Mouse (Mus musculus) forebrain, embryonic 16.5 days (tissue): ENCODE results near the gene Slfnl1. TPM values are rescaled to one million over a fixed set of nuclear protein-coding genes. Genes with fewer than 3 reads are reported as not detected.
A peak's percentile ranks its signal among the peaks of the same experiment; 100 is the strongest.

Experiments used
- ATAC-seq: fragments of 200-750 bp; cut with Nextera tagmentation; 2 replicates; pipeline ENCODE4 v1.8.0; 2017; ENCODE audit warnings: mild to moderate bottlenecking, moderate library complexity
- H3K27ac ChIP-seq: fragments of 300-500 bp; sonication (generic); 2 replicates; pipeline ENCODE4 v1.5.1; 2014; ENCODE audit warnings: low read length, control low read depth
- H3K27me3 ChIP-seq: fragments of 300-500 bp; sonication (generic); replicated peaks from 2 replicates; pipeline ENCODE4 v1.6.1; 2014; ENCODE audit warnings: low read length; ENCODE audit not compliant: control insufficient read depth, insufficient read depth
- H3K36me3 ChIP-seq: fragments of 300-500 bp; sonication (generic); 2 replicates; pipeline ENCODE4 v1.6.1; 2014; ENCODE audit not compliant: control insufficient read depth, insufficient read depth
- H3K4me1 ChIP-seq: fragments of 300-500 bp; sonication (generic); replicated peaks from 2 replicates; pipeline ENCODE4 v1.6.1; 2014; ENCODE audit warnings: low read length; ENCODE audit not compliant: control insufficient read depth, insufficient read depth
- H3K4me2 ChIP-seq: fragments of 300-500 bp; sonication (generic); 2 replicates; pipeline ENCODE4 v1.6.1; 2014; ENCODE audit warnings: mild to moderate bottlenecking, low read length, control low read depth
- H3K4me3 ChIP-seq: fragments of 300-500 bp; sonication (generic); replicated peaks from 2 replicates; pipeline ENCODE4 v1.5.1; 2014; ENCODE audit warnings: mild to moderate bottlenecking, low read length, control low read depth
- H3K9ac ChIP-seq: fragments of 300-500 bp; sonication (generic); replicated peaks from 2 replicates; pipeline ENCODE4 v1.6.1; 2014; ENCODE audit warnings: low read depth, low read length, control low read depth
- H3K9me3 ChIP-seq: fragments of 300-500 bp; sonication (generic); 2 replicates; pipeline ENCODE4 v1.6.1; 2016; ENCODE audit warnings: low read length; ENCODE audit not compliant: control insufficient read depth
- WGBS: fragments of 180-500 bp; shearing (Covaris S2); extraction: QIAGEN DNeasy Blood & Tissue Kit; methylation state at CpG from one replicate; pipeline ENCODE4 v1.1.7; 2014; 5-methylcytosine and 5-hydroxymethylcytosine counted together
- polyA plus RNA-seq: library from polyadenylated mRNA; unstranded; fragments of >200 nt; fragmentation: Nextera tagmentation; extraction: Ambion mirVana; gene quantifications from 2 replicates; pipeline ENCODE4 v1.2.1, GENCODE M21; 2015

Gene Slfnl1
- polyA plus RNA-seq, 1 experiment from 2014 or later = not detected

DNA sequence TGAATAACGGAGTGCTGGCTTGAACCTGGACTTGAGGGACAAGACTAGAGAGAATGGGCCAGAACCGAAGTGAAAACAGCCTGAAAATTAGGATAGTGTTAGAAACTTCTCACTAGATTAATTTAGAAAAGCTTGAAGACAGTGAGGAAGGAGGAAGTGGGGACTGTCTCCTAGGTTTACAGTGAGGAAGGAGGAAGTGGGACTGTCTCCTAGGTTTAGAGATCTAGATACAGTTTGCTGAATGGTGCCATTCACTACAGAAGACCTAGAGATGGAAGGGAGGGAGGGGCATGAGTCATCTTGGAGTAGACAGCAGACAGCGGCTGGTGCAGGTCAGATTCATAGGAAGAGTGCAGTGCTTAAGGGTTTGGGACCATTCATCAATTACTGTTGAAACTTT, 8.9 kb upstream of the Slfnl1 start:
- no peak for ATAC-seq
- Histone ChIP-seq H3K9ac (no peak overlapping the region), H3K36me3 (peaks cover 40% of the 10 kb centered on the region), H3K4me2 (no peak overlapping the region), H3K27ac (no peak overlapping the region), H3K4me1 (no peaks in the 10 kb centered on the region), H3K27me3 (no peaks in the 10 kb centered on the region), H3K9me3 (no peaks in the 10 kb centered on the region), H3K4me3 (no peak overlapping the region)
- 99% methylated on average over 3 of the region's 3 CpGs for WGBS

DNA sequence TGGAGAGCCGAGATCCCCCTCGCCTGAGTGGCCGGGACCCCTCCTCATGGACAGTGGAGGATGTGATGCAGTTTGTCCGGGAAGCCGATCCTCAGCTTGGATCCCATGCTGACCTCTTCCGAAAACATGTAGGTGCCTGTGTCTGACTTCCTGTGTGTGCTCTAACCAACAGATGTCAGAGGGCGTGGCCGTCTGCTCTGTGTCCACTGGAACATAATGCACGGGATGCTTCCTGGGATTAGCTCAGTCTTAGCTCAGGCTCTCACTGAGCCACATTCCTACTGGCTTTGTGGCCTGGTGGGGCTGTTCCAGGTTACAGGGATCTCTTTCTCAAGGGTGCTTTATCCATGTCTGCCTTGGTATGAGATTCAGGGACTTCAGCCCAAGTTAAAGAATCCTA, 3.9 kb upstream of the Slfnl1 start:
- Histone ChIP-seq H3K4me3 (no peak overlapping the region), H3K36me3 (peaks cover 48% of the 10 kb centered on the region), H3K9ac (no peak overlapping the region), H3K9me3 (no peaks in the 10 kb centered on the region), H3K4me1 (no peaks in the 10 kb centered on the region), H3K27ac (no peak overlapping the region), H3K4me2 (no peak overlapping the region), H3K27me3 (no peaks in the 10 kb centered on the region)
- 87% methylated on average over 9 of the region's 9 CpGs for WGBS
- no peak for ATAC-seq

DNA sequence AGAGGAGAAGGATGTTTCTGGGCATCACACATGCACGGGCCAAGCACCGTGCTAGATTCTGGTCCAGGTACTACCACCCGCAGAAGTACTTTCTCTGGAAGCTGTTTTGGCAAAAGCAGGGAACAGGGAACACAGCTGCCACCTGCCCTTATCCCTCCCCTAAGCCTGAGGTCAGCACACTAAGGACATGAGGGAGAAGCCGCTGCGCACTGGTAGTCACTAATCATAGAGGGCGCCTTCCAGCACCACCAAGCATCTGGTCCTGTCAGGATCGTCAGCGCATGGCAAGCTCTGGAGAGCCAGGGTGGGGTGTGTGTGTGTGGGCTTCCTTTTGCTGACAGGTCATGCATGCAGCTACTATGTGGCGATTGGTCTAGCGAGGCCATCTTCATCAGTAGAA, 6.6 kb downstream of the Slfnl1 start:
- H3K27me3 ChIP-seq = no peaks in the 10 kb centered on the region
- WGBS = 95% methylated on average over 10 of the region's 10 CpGs

GRCm38 (mm10) chr4:120544896-120545295, 12.9 kb downstream of the Slfnl1 start:
- Histone ChIP-seq H3K27me3 (no peaks in the 10 kb centered on the region), H3K36me3 (peaks cover 31% of the 10 kb centered on the region), H3K9ac (no peak overlapping the region), H3K27ac (no peak overlapping the region), H3K4me3 (no peak overlapping the region), H3K4me1 (no peaks in the 10 kb centered on the region), H3K4me2 (no peak overlapping the region), H3K9me3 (no peaks in the 10 kb centered on the region)
- no peak for ATAC-seq
- WGBS = 63% methylated on average over 1 of the region's 1 CpGs

More for the DNA sequence above, 6.6 kb downstream of the Slfnl1 start:
- H3K9me3 ChIP-seq = no peaks in the 10 kb centered on the region
- H3K27ac ChIP-seq = no peak overlapping the region
- no peaks in the 10 kb centered on the region for H3K4me1 ChIP-seq
- H3K4me3 ChIP-seq = no peak overlapping the region
- no peak overlapping the region for H3K9ac ChIP-seq
- no peak overlapping the region for H3K4me2 ChIP-seq
- ATAC-seq = no peak
- H3K36me3 ChIP-seq = peaks cover 30% of the 10 kb centered on the region

DNA sequence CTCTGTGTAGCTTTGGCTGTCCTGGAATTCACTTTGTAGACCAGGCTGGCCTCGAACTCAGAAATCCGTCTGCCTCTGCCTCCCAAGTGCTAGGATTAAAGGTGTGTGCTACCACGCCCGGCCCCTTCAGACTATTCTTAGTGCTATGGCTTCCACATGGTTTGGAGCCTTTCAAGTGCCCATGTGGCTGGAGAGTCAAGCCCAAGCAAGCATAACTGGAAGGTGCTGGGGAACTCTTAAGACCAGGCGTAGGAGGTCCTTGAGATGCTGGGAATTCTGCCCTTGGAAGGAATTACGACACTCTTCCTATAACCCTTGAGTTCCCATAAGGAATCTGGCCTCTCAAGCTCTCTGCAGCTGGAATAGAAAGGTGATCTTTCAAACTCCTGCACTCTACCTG, 24.6 kb downstream of the Slfnl1 start:
- no peaks in the 10 kb centered on the region for H3K27me3 ChIP-seq
- 95% methylated on average over 6 of the region's 6 CpGs for WGBS
- H3K4me1 ChIP-seq = no peaks in the 10 kb centered on the region
- no peak overlapping the region for H3K4me3 ChIP-seq
- no peak overlapping the region for H3K27ac ChIP-seq
- H3K9ac ChIP-seq = no peak overlapping the region
- peaks cover 40% of the 10 kb centered on the region for H3K36me3 ChIP-seq
- ATAC-seq = no peak
- no peaks in the 10 kb centered on the region for H3K9me3 ChIP-seq
- no peak overlapping the region for H3K4me2 ChIP-seq

- H3K4me2 ChIP-seq = no peak overlapping the region
- no peaks in the 10 kb centered on the region for H3K27me3 ChIP-seq
- no peak overlapping the region for H3K27ac ChIP-seq
- peaks cover 20% of the 10 kb centered on the region for H3K36me3 ChIP-seq
- no peaks in the 10 kb centered on the region for H3K9me3 ChIP-seq
- H3K9ac ChIP-seq = no peak overlapping the region
- H3K4me1 ChIP-seq = peaks cover 16% of the 10 kb centered on the region
- ATAC-seq = no peak
- 95% methylated on average over 2 of the region's 2 CpGs for WGBS
- H3K4me3 ChIP-seq = no peak overlapping the region
Measured at GRCm38 (mm10) chr4:120565726-120566125, 33.7 kb downstream of the Slfnl1 start.

DNA sequence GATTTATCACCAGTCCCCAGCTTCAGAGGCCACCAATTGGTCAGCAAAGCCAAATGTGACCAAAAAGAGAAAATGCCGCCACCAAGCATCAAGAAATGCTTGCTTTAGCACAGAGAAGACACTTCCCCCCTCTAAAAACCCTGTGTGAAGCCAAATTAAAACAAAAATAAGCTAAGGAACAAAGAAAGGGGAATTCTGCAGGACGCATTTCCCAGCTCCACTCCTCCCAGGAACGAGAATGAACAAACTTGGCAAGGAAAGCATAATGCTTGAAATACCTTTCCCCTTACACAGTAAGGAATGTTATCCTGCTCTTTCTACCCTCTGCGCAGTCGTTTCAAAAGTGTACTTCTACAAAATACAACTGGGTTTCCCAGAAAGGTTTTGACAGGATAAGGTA, 36.0 kb downstream of the Slfnl1 start:
- Histone ChIP-seq H3K36me3 (peaks cover 13% of the 10 kb centered on the region; the same call in 1 of the 2 replicates), H3K27me3 (no peaks in the 10 kb centered on the region), H3K27ac (no peak overlapping the region), H3K4me1 (peaks cover 16% of the 10 kb centered on the region), H3K4me3 (peak overlapping the region; percentile 2; the same call in 1 of the 2 replicates), H3K9ac (no peak overlapping the region), H3K9me3 (no peaks in the 10 kb centered on the region), H3K4me2 (peak overlapping the region; percentile 73)
- ATAC-seq = no peak
- WGBS = 22% methylated on average over 5 of the region's 5 CpGs

DNA sequence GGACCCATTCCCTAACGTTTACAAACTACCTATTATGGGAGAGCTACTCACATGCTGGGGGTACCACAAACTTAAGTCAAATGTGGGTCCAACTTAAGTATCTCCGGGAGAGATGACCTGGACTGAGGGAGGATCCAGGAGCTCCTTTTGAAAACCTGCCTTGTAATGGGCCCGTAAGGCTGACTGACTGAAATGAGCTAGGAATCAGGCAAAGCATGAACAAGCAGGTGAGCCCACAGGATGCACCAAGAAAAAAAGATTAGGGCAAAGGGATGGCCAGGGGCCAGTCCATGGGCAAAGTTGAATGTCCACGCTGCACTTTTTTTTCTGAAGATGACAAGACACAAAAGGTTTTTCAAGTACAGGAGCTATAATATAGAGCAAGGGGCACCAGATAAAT, 37.0 kb downstream of the Slfnl1 start:
- no peak overlapping the region; the same call in none of the 2 replicates for H3K27ac ChIP-seq
- 5% methylated on average over 4 of the region's 4 CpGs for WGBS
- H3K27me3 ChIP-seq = no peaks in the 10 kb centered on the region
- H3K9ac ChIP-seq = peak overlapping the region; percentile 90
- H3K36me3 ChIP-seq = peaks cover 9% of the 10 kb centered on the region; the same call in 1 of the 2 replicates
- peak overlapping the region; percentile 73 for H3K4me2 ChIP-seq
- H3K4me1 ChIP-seq = peaks cover 16% of the 10 kb centered on the region
- peak overlapping the region; percentile 72 for H3K4me3 ChIP-seq
- no peak for ATAC-seq
- H3K9me3 ChIP-seq = no peaks in the 10 kb centered on the region

- no peaks in the 10 kb centered on the region for H3K9me3 ChIP-seq
- peaks cover 16% of the 10 kb centered on the region for H3K4me1 ChIP-seq
- H3K4me3 ChIP-seq = peak within 1 kb of the TSS; percentile 72
- peak within 1 kb of the TSS; percentile 84 for H3K4me2 ChIP-seq
- 1% methylated on average over 87 of the region's 97 CpGs for WGBS
- peak within 1 kb of the TSS; percentile 90 for H3K9ac ChIP-seq
- ATAC-seq = peak; percentile 97
- no peaks in the 10 kb centered on the region for H3K27me3 ChIP-seq
- 0 out of 2 replicates have a peak, but pooled peaks cover 4% of the 10 kb centered on the region for H3K36me3 ChIP-seq
- H3K27ac ChIP-seq = peak within 1 kb of the TSS; percentile 90
Measured at GRCm38 (mm10) chr4:120569486-120570437, 37.7 kb downstream of the Slfnl1 start, which contains the start of gene Ctps. Ctps (minus strand) TSS chr4:120570276.
